11 mouse cellular contexts compared by ENCODE assay signal in genomic region chr6:144312781-144313754, GRCm38 (mm10).
DNase-seq lines count a peak whose midpoint lies in the region; ATAC-seq and TF ChIP-seq lines count a peak whose summit lies in the region.
"Had no signal": no experiment of that assay in that cellular context is flagged by ENCODE, and none has a peak within 500 bp of the region (broad histone marks: within the 10 kb centered on the region; RNA-seq: fewer than 3 reads in every experiment).

No protein-coding gene starts in this region.

- H3K4me1 ChIP-seq in liver, postnatal 0 days (ENCODE audit: insufficient read depth): peaks cover 4% of the 10 kb centered on the region
- no peaks in the 10 kb centered on the region for H3K4me1 ChIP-seq in liver, embryonic 11.5 days (replicated peaks; ENCODE audit: control insufficient read depth, insufficient read depth, low read length)
- peaks cover 16% of the 10 kb centered on the region for H3K4me1 ChIP-seq in midbrain, embryonic 10.5 days

- TF ChIP-seq EP300 in liver, postnatal 0 days (IDR thresholded peaks at IDR 0.05; ENCODE audit: low read depth): no peak

- H3K27ac ChIP-seq in liver, postnatal 0 days (ENCODE audit: low read depth): peak overlapping the region; percentile 88; the same call in 1 of the 2 replicates
- H3K27ac ChIP-seq in liver, embryonic 11.5 days (ENCODE audit: low read depth, low read length): no peak overlapping the region
- H3K27ac ChIP-seq in midbrain, embryonic 10.5 days (replicated peaks): peak overlapping the region; percentile 68
- H3K27ac ChIP-seq: layer of hippocampus, adult 2 months; limb, embryonic 15.5 days had no signal

- H3K9me3 ChIP-seq in liver, postnatal 0 days (ENCODE audit: low read length): no peaks in the 10 kb centered on the region
- no peaks in the 10 kb centered on the region for H3K9me3 ChIP-seq in liver, embryonic 11.5 days (ENCODE audit: control insufficient read depth, low read length)
- no peaks in the 10 kb centered on the region for H3K9me3 ChIP-seq in midbrain, embryonic 10.5 days (replicated peaks)
- H3K9me3 ChIP-seq: limb, embryonic 15.5 days had no signal

- no peak overlapping the region for H3K4me3 ChIP-seq in liver, postnatal 0 days (ENCODE audit: low read depth, low read length)
- no peak overlapping the region for H3K4me3 ChIP-seq in liver, embryonic 11.5 days (ENCODE audit: low read depth, low read length)
- H3K4me3 ChIP-seq in midbrain, embryonic 10.5 days: no peak overlapping the region
- H3K4me3 ChIP-seq: layer of hippocampus, adult 2 months; limb, embryonic 15.5 days had no signal

- H3K27me3 ChIP-seq in liver, postnatal 0 days (ENCODE audit: insufficient read depth, low read length): no peaks in the 10 kb centered on the region
- no peaks in the 10 kb centered on the region for H3K27me3 ChIP-seq in liver, embryonic 11.5 days (replicated peaks; ENCODE audit: control insufficient read depth, insufficient read depth, low read length)
- H3K27me3 ChIP-seq in midbrain, embryonic 10.5 days (ENCODE audit: low read depth, poor library complexity, severe bottlenecking): no peaks in the 10 kb centered on the region
- H3K27me3 ChIP-seq: limb, embryonic 15.5 days had no signal

- no peak for DNase-seq in liver, postnatal 0 days
- no peak for DNase-seq in liver, embryonic 11.5 days (ENCODE audit: low spot score)
- DNase-seq in forelimb bud, embryonic 11.5 days (ENCODE audit: low read depth, low spot score): peak; percentile 68
- DNase-seq in midbrain, embryonic 10.5 days (ENCODE audit: low spot score): peak; percentile 14
- peak; percentile 4 for DNase-seq in retina, postnatal 7 days (ENCODE audit: low read depth, low spot score)
- no peak for DNase-seq in T-cell, adult 2 months (ENCODE audit: low spot score)
- no peak for DNase-seq in left cerebral cortex, postnatal 25 days (ENCODE audit: low spot score in 2 of 2)
- DNase-seq in heart, postnatal 25 days (ENCODE audit: low spot score): no peak
- DNase-seq: cerebellum, postnatal 10 days had no signal

- H3K9ac ChIP-seq in liver, postnatal 0 days (replicated peaks): no peak overlapping the region
- no peak overlapping the region for H3K9ac ChIP-seq in liver, embryonic 11.5 days (ENCODE audit: low read depth, low read length)
- H3K9ac ChIP-seq: limb, embryonic 15.5 days had no signal

- WGBS in liver, postnatal 0 days (ENCODE audit: insufficient replicate concordance): 72% methylated on average over 17 of the region's 17 CpGs
- WGBS in liver, embryonic 11.5 days: 77% methylated on average over 17 of the region's 17 CpGs
- 72% methylated on average over 17 of the region's 17 CpGs for WGBS in midbrain, embryonic 10.5 days

- no peak overlapping the region for H3K4me2 ChIP-seq in liver, postnatal 0 days (ENCODE audit: low read depth, low read length)
- H3K4me2 ChIP-seq in liver, embryonic 11.5 days: no peak overlapping the region
- H3K4me2 ChIP-seq: limb, embryonic 15.5 days had no signal

- H3K36me3 ChIP-seq in liver, postnatal 0 days (replicated peaks; ENCODE audit: insufficient read depth, low read length): no peaks in the 10 kb centered on the region
- no peaks in the 10 kb centered on the region for H3K36me3 ChIP-seq in liver, embryonic 11.5 days (ENCODE audit: control insufficient read depth, insufficient read depth, low read length)
- no peaks in the 10 kb centered on the region for H3K36me3 ChIP-seq in midbrain, embryonic 10.5 days
- H3K36me3 ChIP-seq: limb, embryonic 15.5 days had no signal

- no peak for ATAC-seq in liver, postnatal 0 days
- no peak for ATAC-seq in liver, embryonic 11.5 days (replicated peaks; ENCODE audit: low FRiP score)

- intact Hi-C loops in left cerebral cortex, postnatal 25 days (cut with DNase I): no loop called here
- intact Hi-C loops in heart, postnatal 25 days (cut with DNase I): no loop called here

- no peak for TF ChIP-seq CTCF in liver, postnatal 0 days (IDR thresholded peaks at IDR 0.05; ENCODE audit: low read depth)

Comparison
In these comparisons a context has a peak if more than half of its experiments do, and no peak if none do; other contexts are left out.
1. DNase-seq: peak in forelimb bud, embryonic 11.5 days (single experiment), midbrain, embryonic 10.5 days (single experiment) and retina, postnatal 7 days (single experiment); none in liver, postnatal 0 days (single experiment), liver, embryonic 11.5 days (single experiment), T-cell, adult 2 months (single experiment), left cerebral cortex, postnatal 25 days (0 of 2) and heart, postnatal 25 days (single experiment).